Mouse (Mus musculus): ENCODE measurements around the gene Noct. TPM values are rescaled to one million over a fixed set of nuclear protein-coding genes. Genes with fewer than 3 reads are reported as not detected.

Gene Noct
- total and polyA plus RNA-seq, 3 experiments: 17.8 to 26.7 TPM; not detected in 1

DNA sequence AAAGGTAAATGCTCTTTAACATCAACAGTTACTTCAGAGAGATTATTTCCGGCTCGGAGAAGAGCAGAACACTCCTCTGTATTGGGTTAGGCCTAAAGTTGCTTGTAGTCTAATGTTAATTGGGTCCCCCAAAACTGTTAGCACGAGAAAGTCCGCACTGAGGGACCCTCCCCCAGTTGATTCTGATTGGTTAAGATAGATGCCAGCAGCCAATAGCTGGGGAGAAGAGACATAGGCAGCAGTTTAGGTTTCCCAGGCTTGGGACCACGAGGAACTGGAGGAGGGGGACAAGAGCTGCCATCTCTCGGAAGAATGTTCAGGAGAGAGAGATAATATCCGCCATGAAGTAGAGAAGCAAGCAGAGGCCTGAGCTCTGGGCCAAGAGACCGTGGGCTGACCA, 28.5 kb upstream of the Noct start (continued):
- TF ChIP-seq ZMIZ1 (IDR thresholded peaks at IDR 0.05; ENCODE audit: low read depth, low read length): no peak
- TF ChIP-seq ZNF384 (IDR thresholded peaks at IDR 0.05; ENCODE audit: low read depth, low read length): no peak
- no peak for TF ChIP-seq RAD21 (IDR thresholded peaks at IDR 0.05; ENCODE audit: low read depth, low read length)
- peak; percentile 63 for TF ChIP-seq MYC (IDR thresholded peaks at IDR 0.05; ENCODE audit: low read depth, low read length)

DNA sequence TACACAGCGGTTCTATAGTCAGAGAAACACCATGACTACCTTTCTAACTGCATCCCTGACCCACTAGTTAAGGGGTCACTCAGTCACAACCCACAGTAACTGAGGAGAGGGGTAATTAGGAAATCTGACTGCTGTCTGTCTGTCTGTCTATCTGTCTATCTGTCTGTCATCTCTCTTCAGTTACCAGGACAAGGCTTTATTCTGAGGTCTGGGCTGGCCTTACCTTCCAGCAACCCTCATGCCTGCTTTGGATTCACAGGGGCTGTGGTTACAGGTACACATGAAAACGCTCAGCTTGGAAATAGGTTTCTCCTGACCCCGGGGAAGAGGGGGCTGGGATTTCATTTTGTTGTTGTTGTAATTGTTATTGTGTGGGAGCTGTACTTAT, 27.5 kb upstream of the Noct start:
- Histone ChIP-seq H3K79me2 (ENCODE audit: control insufficient read depth, insufficient read depth, low read length, poor library complexity) (no peaks in the 10 kb centered on the region), H3K27ac (ENCODE audit: control insufficient read depth, low read depth, low read length) (no peak overlapping the region), H3K4me3 (ENCODE audit: control insufficient read depth in 1 of 2, insufficient read depth in 1 of 2, low read depth in 2 of 2, low read length in 2 of 2) (no peak overlapping the region), H3K27me3 (ENCODE audit: control insufficient read depth in 1 of 2, insufficient read depth in 2 of 2, low read length in 2 of 2) (no peaks in the 10 kb centered on the region), H3K4me1 (ENCODE audit: control insufficient read depth in 1 of 2, insufficient read depth in 2 of 2, low read length in 2 of 2) (peaks cover 4 to 9% of the 10 kb centered on the region in 2 experiments; a peak in 3 of 4 replicates), H3K9ac (ENCODE audit: control insufficient read depth, low read depth, low read length, poor library complexity, severe bottlenecking) (no peak overlapping the region), H3K36me3 (ENCODE audit: control insufficient read depth in 1 of 2, insufficient read depth in 2 of 2, low read length in 2 of 2) (0 out of 4 replicates have a peak, but pooled peaks cover 0 to 3% of the 10 kb centered on the region in 2 experiments), H3K9me3 (replicated peaks; ENCODE audit: insufficient read depth, low read length) (no peaks in the 10 kb centered on the region)
- TF ChIP-seq GATA1 (IDR thresholded peaks at IDR 0.05; ENCODE audit: low read depth, low read length): no peak
- TF ChIP-seq SIN3A (IDR thresholded peaks at IDR 0.05; ENCODE audit: low read length): no peak
- no peak for TF ChIP-seq TCF12 (IDR thresholded peaks at IDR 0.05; ENCODE audit: low read depth, low read length)
- no peak for TF ChIP-seq JUND (IDR thresholded peaks at IDR 0.05; ENCODE audit: low read depth, low read length)
- no peak for DNase-seq (ENCODE audit: low read depth, low spot score)

DNA sequence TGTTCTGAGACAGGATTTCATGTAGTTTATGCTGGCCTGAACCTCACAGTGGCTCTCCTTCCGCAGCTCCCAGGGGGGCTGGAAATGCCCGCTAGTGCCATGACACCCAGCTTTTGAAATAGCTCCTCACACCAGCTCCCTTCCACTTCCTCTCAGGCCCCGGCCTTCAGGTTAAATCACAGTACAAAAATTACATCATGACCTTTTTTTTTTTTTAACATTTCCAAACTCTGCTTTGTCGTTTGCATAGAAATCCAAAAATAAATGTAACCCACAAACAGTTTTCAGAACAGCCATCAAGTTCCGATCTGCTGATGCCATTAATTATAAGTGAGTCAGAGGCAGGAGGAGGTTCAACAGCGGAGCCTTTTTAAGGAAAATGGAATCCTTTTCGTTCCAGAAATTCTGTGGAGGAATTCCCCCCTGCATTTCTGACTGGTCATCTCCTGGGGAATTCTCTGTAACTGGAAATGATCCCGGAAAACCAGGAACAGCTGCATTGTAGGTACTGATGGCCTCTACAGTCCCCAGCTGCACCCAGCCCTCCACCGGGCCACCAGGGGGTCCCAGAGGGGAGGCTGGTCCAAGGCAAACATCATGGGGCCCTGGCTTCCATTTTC, 27.0 kb upstream of the Noct start:
- Histone ChIP-seq H3K36me3 (ENCODE audit: control insufficient read depth in 1 of 2, insufficient read depth in 2 of 2, low read length in 2 of 2) (0 out of 4 replicates have a peak, but pooled peaks cover 0 to 3% of the 10 kb centered on the region in 2 experiments), H3K9me3 (replicated peaks; ENCODE audit: insufficient read depth, low read length) (no peaks in the 10 kb centered on the region), H3K4me3 (ENCODE audit: control insufficient read depth in 1 of 2, insufficient read depth in 1 of 2, low read depth in 2 of 2, low read length in 2 of 2) (no peak overlapping the region), H3K27me3 (ENCODE audit: control insufficient read depth in 1 of 2, insufficient read depth in 2 of 2, low read length in 2 of 2) (no peaks in the 10 kb centered on the region), H3K79me2 (ENCODE audit: control insufficient read depth, insufficient read depth, low read length, poor library complexity) (no peaks in the 10 kb centered on the region), H3K27ac (ENCODE audit: control insufficient read depth, low read depth, low read length) (no peak overlapping the region), H3K4me1 (ENCODE audit: control insufficient read depth in 1 of 2, insufficient read depth in 2 of 2, low read length in 2 of 2) (peaks cover 4 to 9% of the 10 kb centered on the region in 2 experiments; a peak in 3 of 4 replicates), H3K9ac (ENCODE audit: control insufficient read depth, low read depth, low read length, poor library complexity, severe bottlenecking) (no peak overlapping the region)
- no peak for TF ChIP-seq EP300 (IDR thresholded peaks at IDR 0.05; ENCODE audit: low read depth in 1 of 2, low read length in 2 of 2)
- no peak for TF ChIP-seq BHLHE40 (IDR thresholded peaks at IDR 0.05; ENCODE audit: borderline replicate concordance, low read depth, low read length)
- no peak for TF ChIP-seq ZMIZ1 (IDR thresholded peaks at IDR 0.05; ENCODE audit: low read depth, low read length)
- TF ChIP-seq CTCF (IDR thresholded peaks at IDR 0.05 in 2 of 3, conservative IDR thresholded peaks at IDR 0.05 in 1 of 3; ENCODE audit: control insufficient read depth in 1 of 3, insufficient read depth in 1 of 3, low read depth in 2 of 3, low read length in 3 of 3, poor library complexity in 1 of 3, severe bottlenecking in 1 of 3): no peak
- TF ChIP-seq E2F4 (IDR thresholded peaks at IDR 0.05; ENCODE audit: borderline replicate concordance, low read depth, low read length): no peak
- TF ChIP-seq RCOR1 (IDR thresholded peaks at IDR 0.05; ENCODE audit: low read depth, low read length): no peak
- TF ChIP-seq ZKSCAN1 (IDR thresholded peaks at IDR 0.05; ENCODE audit: low read depth, low read length): no peak
- TF ChIP-seq USF2 (IDR thresholded peaks at IDR 0.05; ENCODE audit: borderline replicate concordance in 1 of 2, insufficient read depth in 1 of 2, low read depth in 1 of 2, low read length in 2 of 2): no peak
- DNase-seq (ENCODE audit: low read depth, low spot score): no peak
